Mouse (Mus musculus) ovary, postnatal 14 days (tissue): ENCODE data around the gene Pdzd2.

Experiments used
- DNase-seq: peaks from one replicate; pipeline ENCODE4 v3.0.0; 2022; ENCODE audit warnings: low spot score

Pdzd2 gene

GRCm38 (mm10) chr15:12351470-12351869 is 388.3 kb downstream of the Pdzd2 start:
- no peak for DNase-seq

DNA sequence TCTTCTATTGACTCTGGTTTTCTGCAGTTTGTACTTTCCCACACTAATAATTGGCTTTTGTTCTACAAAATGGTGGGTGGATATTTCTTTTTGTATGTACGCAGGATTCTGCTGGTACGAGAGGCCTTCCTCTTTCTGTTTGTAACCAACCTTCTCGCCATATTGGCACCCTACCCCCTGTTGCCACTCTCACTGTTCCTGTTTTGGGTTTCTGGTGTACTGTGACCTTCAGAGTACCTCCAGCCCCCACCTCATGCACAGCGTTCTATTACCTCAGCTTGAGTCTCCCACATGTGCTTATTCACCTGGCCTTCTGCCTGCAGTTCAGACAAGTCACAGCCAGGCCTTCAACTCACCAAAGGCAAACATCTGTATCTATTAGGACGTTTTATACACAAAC is 389.9 kb downstream of the Pdzd2 start:
- no peak for DNase-seq

DNA sequence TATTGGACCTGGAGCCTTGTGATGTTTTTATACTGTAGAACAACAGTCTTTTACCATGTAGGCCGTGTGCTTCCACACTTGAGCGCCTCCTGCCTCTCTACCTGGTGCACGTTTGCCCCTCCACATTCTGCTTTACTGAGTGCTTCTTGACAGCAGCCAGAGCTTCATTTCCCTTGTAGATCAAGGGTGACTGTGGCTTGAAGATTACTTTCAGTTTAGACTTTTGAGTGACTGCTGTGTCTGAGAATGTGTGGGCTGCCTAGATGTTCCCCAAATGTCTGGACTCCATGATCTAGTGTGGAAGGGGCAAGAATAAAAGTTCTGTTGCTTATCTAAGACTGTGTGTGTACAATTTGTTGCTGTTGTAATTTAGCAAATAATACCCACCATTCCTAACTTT is 390.8 kb downstream of the Pdzd2 start:
- no peak for DNase-seq

GRCm38 (mm10) chr15:12346916-12347315 is 392.8 kb downstream of the Pdzd2 start:
- no peak for DNase-seq

GRCm38 (mm10) chr15:12341401-12341758 is 398.3 kb downstream of the Pdzd2 start:
- no peak for DNase-seq

GRCm38 (mm10) chr15:12340536-12341400 is 399.0 kb downstream of the Pdzd2 start:
- no peak for DNase-seq

- no peak for DNase-seq
These were observed 402.0 kb downstream of the Pdzd2 start for GRCm38 (mm10) chr15:12337779-12338137.

DNA sequence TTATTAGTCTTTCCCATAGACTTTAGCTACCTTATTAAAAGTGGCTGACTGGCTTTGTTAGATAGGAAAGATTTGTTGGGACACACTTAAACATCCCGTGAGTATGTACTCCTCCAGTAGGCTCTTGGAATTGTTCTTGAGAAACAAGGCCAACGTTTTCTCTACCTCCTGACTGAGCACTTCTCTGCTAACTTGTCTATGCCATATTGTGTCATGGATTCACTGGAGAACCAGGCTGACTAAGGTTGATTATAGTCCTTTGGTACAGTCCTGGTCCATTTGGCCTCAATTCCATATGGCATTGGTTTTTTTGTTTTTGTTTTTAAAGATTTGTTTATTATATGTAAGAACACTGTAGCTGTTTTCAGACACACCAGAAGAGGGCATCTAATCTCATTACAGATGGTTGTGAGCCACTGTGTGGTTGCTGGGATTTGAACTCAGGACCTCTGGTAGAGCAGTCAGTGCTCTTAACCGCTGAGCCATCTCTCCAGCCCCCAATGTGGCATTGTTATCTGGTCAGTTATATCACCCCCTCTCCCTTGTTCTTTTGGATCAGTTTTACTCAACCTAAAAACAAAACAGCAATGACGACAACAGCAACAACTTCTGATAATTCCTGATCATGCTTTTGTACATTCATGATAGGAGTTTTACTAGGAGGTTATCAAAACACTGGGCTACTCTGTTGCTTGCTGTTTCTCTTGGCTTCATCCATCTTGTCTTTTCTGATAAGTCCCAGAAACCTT is 402.5 kb downstream of the Pdzd2 start:
- DNase-seq: no peak

DNA sequence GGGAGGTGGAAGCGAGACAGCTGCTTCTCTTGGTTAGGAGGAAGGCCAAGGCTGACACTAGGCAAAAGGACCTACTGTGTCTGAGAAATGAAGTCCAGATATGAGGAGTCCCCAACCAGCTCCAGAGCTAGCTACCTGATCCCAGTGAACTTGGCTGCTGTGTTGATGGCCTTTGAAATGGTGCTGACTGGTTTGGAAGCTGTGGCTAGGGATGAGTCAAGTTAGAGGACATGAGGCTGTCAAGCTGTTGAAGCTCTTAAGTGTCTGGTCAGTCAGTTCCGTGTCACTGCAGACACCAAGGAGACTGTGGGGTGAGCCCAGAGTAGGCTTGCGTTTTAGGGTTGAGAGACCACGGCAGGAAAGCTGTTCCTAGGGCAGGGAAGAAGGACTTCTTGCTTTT is 405.3 kb downstream of the Pdzd2 start:
- DNase-seq: no peak

- DNase-seq: no peak
These were observed 408.4 kb downstream of the Pdzd2 start for GRCm38 (mm10) chr15:12331300-12331699.

GRCm38 (mm10) chr15:12330892-12331291 is 408.8 kb downstream of the Pdzd2 start:
- no peak for DNase-seq

- no peak for DNase-seq
These were observed 409.3 kb downstream of the Pdzd2 start for GRCm38 (mm10) chr15:12330389-12330788.

GRCm38 (mm10) chr15:12324326-12324725 is 415.4 kb downstream of the Pdzd2 start:
- no peak for DNase-seq

- no peak for DNase-seq
These were observed 416.9 kb downstream of the Pdzd2 start for GRCm38 (mm10) chr15:12322676-12323402.

- peak; percentile 25 for DNase-seq
These were observed 417.7 kb downstream of the Pdzd2 start, which contains the start of gene 1810049J17Rik for GRCm38 (mm10) chr15:12321788-12322621. 1810049J17Rik (minus strand) TSS chr15:12321899.

- DNase-seq: peak; percentile 92
These were observed 418.5 kb downstream of the Pdzd2 start, which contains the start of gene Golph3 for GRCm38 (mm10) chr15:12321091-12321787. Golph3 (plus strand) TSS chr15:12321450.

- DNase-seq: no peak
These were observed 419.2 kb downstream of the Pdzd2 start for GRCm38 (mm10) chr15:12320441-12321090.

DNA sequence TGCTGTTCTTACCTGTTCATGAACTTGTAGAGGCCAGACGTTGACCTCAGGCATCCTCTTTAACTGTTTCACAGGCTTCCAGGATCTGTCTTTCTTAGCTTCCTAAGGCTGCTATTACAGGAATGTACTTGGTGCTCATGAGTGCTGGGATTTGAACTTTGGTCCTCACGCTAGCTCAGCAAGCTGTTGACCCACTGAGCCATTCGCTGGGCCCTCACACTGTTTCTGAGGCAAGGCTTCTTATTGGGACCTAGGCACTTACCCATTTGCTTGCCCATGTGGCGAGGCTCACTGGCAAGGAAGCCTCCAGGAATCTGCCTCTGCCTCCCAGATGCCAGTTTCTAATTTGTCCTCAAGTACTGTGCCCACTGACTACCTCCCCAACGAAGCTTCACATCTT is 419.8 kb downstream of the Pdzd2 start:
- DNase-seq: no peak

DNA sequence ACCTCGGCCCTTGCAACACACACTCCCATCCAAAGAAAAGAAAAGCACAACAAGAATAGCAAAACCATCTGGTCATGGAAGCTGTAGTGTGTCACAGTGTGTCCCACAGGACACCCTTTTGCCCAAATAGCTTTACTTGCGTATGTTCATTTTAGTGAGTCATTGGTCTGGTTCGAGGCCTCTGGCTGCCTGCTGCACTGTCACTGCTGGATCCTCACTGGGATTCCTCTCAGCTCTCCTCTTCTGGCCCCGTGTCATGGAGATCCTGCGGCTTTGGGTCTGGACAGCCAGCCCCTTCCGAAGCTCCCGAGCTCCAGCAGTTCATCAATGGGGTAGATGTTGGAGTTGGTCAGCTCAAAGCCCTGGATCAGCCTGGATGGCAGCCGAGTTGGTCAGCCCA is 421.3 kb downstream of the Pdzd2 start:
- no peak for DNase-seq

GRCm38 (mm10) chr15:12317290-12317689 is 422.4 kb downstream of the Pdzd2 start:
- no peak for DNase-seq

- no peak for DNase-seq
These were observed 423.7 kb downstream of the Pdzd2 start for GRCm38 (mm10) chr15:12315996-12316395.
